Mouse (Mus musculus) heart, postnatal 0 days (tissue): ENCODE measurements around the gene Plac9b. TPM values are rescaled to one million over a fixed set of nuclear protein-coding genes. Genes with fewer than 3 reads are reported as not detected.
"Not testable (repeated sequence)": the region's sequence is repeated elsewhere in the genome, so short reads cannot be mapped to it uniquely, and the experiment has no call there.

Source experiments
- ATAC-seq: fragments of 200-750 bp; cut with Nextera tagmentation; 2 replicates; pipeline ENCODE4 v1.8.0; 2017; ENCODE audit warnings: low read depth, moderate number of reproducible peaks, moderate library complexity; ENCODE audit not compliant: insufficient read depth
- DNase-seq: peaks from one replicate; pipeline ENCODE4 v3.0.0-alpha.2; 2016; ENCODE audit warnings: low spot score
- H3K27ac ChIP-seq: fragments of 300-500 bp; sonication (generic); 2 replicates; pipeline ENCODE4 v1.5.1; 2014; ENCODE audit warnings: low read depth, mild to moderate bottlenecking
- H3K27me3 ChIP-seq: fragments of 300-500 bp; sonication (generic); 2 replicates; pipeline ENCODE4 v1.6.1; 2014; ENCODE audit warnings: low read length, mixed read lengths; ENCODE audit not compliant: control insufficient read depth, insufficient read depth
- H3K36me3 ChIP-seq: fragments of 300-500 bp; sonication (generic); replicated peaks from 2 replicates; pipeline ENCODE4 v1.6.1; 2014; ENCODE audit warnings: low read length, mixed read lengths; ENCODE audit not compliant: control insufficient read depth, insufficient read depth
- H3K4me1 ChIP-seq: fragments of 300-500 bp; sonication (generic); 2 replicates; pipeline ENCODE4 v1.6.1; 2014; ENCODE audit warnings: antibody characterized with exemption; ENCODE audit not compliant: control insufficient read depth, insufficient read depth
- H3K4me2 ChIP-seq: fragments of 300-500 bp; sonication (generic); 2 replicates; pipeline ENCODE4 v1.6.1; 2014; ENCODE audit warnings: low read depth, mild to moderate bottlenecking, low read length, moderate library complexity
- H3K4me3 ChIP-seq: fragments of 300-500 bp; sonication (generic); 2 replicates; pipeline ENCODE4 v1.5.1; 2014; ENCODE audit warnings: low read depth, low read length
- H3K9ac ChIP-seq: fragments of 300-500 bp; sonication (generic); replicated peaks from 2 replicates; pipeline ENCODE4 v1.6.1; 2014; ENCODE audit warnings: low read depth, low read length, mixed read lengths
- H3K9me3 ChIP-seq: fragments of 300-500 bp; sonication (generic); replicated peaks from 2 replicates; pipeline ENCODE4 v1.6.1; 2016; ENCODE audit warnings: low read length; ENCODE audit not compliant: control insufficient read depth
- WGBS: fragments of 180-500 bp; shearing (Covaris S2); extraction: QIAGEN DNeasy Blood & Tissue Kit; methylation state at CpG from one replicate; pipeline ENCODE4 v1.1.7; 2014; 5-methylcytosine and 5-hydroxymethylcytosine counted together
- polyA plus RNA-seq: library from polyadenylated mRNA; unstranded; fragments of >200 nt; fragmentation: Nextera tagmentation; extraction: Ambion mirVana; gene quantifications from 2 replicates; pipeline ENCODE4 v1.2.1, GENCODE M21; 2015
- total RNA-seq: library from RNA; depleted of rRNA; stranded (reverse); fragments of >200 nt; gene quantifications from 2 replicates; pipeline ENCODE4 v1.2.3, GENCODE M21; 2014; ENCODE audit warnings: low replicate concordance; rRNA removed

Plac9b gene
- total and polyA plus RNA-seq, 2 experiments from 2014 or later = 7.0 to 28.7 TPM

DNA sequence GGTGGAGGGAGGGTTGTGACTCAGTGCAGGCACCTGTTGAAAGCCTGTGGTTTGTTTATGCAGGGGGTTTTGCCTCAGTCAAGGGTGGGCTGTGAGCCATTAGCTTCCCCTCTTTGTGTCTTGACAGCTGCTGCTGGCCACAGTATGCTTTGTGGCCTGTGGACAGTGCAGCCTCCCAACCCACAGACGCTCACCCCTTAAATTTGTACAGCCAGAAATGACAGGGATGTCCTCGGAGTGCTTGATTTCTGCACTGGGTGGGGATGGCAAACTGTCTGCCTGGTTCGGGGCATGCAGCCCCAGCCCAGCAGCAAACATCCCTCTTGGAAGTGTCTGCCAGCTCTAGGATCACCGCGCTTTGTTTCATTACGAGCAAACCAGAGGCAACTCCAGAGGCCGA is 64.1 kb downstream of the Plac9b start, which contains the start of gene Duxbl2:
Gene Duxbl2, plus strand, starts transcription at position 200 of the 400 bp plus-strand sequence.
- H3K9me3 ChIP-seq, H3K4me1 ChIP-seq, H3K9ac ChIP-seq, H3K4me2 ChIP-seq, H3K36me3 ChIP-seq, DNase-seq, ATAC-seq, H3K27ac ChIP-seq, H3K4me3 ChIP-seq, H3K27me3 ChIP-seq: not testable (repeated sequence)
- no CpG with 5 or more reads among the region's 7 CpGs for WGBS

Other genes with a start within 250 kb of the Plac9b start
- gene Cphx1, start 244.2 kb downstream of the Plac9b start, total RNA-seq = not detected in 2 replicates
- gene Cphx1, start 244.2 kb downstream of the Plac9b start, polyA plus RNA-seq = 0.10 TPM in 1 of 2 replicates, not detected in the other
- gene Duxbl1, start 203.9 kb downstream of the Plac9b start, total RNA-seq = 0.46 and 2.4 TPM in 2 replicates
- gene Duxbl1, start 203.9 kb downstream of the Plac9b start, polyA plus RNA-seq = 0.23 and 0.26 TPM in 2 replicates
- gene Gm9780, start 139.8 kb downstream of the Plac9b start, total RNA-seq = 99.6 and 106 TPM in 2 replicates
- gene Gm9780, start 139.8 kb downstream of the Plac9b start, polyA plus RNA-seq = 24.3 and 38.1 TPM in 2 replicates
- gene Tmem254c, start 115.1 kb downstream of the Plac9b start, total RNA-seq = 9.0 and 18.0 TPM in 2 replicates
- gene Tmem254c, start 115.1 kb downstream of the Plac9b start, polyA plus RNA-seq = 17.5 and 18.1 TPM in 2 replicates
- gene Cphx2, start 101.0 kb downstream of the Plac9b start, total RNA-seq = not detected in 2 replicates
- not detected in 2 replicates for gene Cphx2, start 101.0 kb downstream of the Plac9b start, polyA plus RNA-seq
- not detected in 2 replicates for gene Cphx3, start 100.2 kb downstream of the Plac9b start, total RNA-seq
- not detected in 2 replicates for gene Cphx3, start 100.2 kb downstream of the Plac9b start, polyA plus RNA-seq
- gene Duxbl2, start 64.1 kb downstream of the Plac9b start, total RNA-seq = 0.23 and 0.81 TPM in 2 replicates
- not detected in 2 replicates for gene Duxbl2, start 64.1 kb downstream of the Plac9b start, polyA plus RNA-seq
- 5.1 and 29.2 TPM in 2 replicates for gene Tmem254b, start 24.6 kb upstream of the Plac9b start, total RNA-seq
- 14.6 and 16.2 TPM in 2 replicates for gene Tmem254b, start 24.6 kb upstream of the Plac9b start, polyA plus RNA-seq
- gene Duxbl3, start 75.5 kb upstream of the Plac9b start, total RNA-seq = 0.23 TPM in 1 of 2 replicates, not detected in the other
- 0.55 and 0.70 TPM in 2 replicates for gene Duxbl3, start 75.5 kb upstream of the Plac9b start, polyA plus RNA-seq